Mouse (Mus musculus): ENCODE data around the gene Fbxl20. TPM values are rescaled to one million over a fixed set of nuclear protein-coding genes. Genes with fewer than 3 reads are reported as not detected.
A peak's percentile ranks its signal among the peaks of the same experiment; 100 is the strongest.
"Not testable (repeated sequence)": the region's sequence is repeated elsewhere in the genome, so short reads cannot be mapped to it uniquely, and the experiment has no call there.

Gene Fbxl20
- 12.2 and 18.7 TPM in 2 replicates for polyA plus RNA-seq (2015; fragmentation: Nextera tagmentation; extraction: Ambion mirVana)

DNA sequence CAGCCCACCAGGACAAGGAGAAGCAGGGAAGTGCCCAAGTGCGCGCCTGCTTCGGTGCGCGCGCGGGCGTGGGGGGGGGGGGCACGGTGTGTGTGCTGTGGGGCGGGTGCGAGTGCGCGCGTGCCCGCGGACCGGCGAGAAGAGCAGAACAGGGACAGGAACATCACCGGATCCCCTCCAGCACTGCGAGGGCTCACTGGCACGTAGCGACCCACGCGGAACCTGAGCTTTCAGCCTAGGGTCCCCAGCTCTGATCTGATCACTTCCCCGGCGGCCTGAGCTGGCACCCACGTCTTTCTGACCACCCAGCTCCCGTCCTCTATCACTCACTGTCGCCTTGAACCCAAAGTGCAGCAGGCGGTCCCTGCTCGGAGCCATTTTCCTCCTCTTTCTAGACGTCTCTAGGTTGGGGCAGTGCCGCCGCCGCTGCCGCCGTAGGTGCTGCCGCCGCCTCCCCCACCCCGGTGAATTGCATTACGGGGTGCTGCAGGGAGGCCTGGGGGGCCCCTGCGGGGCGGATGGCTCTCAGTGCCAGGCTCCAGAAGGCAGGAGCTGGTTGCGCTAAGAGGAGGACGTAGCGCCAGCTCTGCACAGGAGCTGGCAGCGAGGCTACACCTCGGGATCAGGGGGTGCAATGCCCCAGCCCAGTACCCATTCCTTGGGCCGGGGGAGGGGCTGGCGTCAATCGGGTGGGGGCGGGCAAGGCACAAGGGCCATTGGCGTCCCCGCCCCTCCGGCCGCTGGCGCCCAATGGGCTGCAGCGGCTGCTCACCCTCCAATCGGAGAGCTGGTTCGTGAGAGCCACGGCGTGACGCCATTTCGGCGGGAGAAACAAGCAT, at the start of gene Fbxl20:
TSS of gene Fbxl20 (minus strand) at position 618 of the 839 bp plus-strand sequence.
- peak; percentile 92 for DNase-seq (ENCODE audit: low spot score)

DNA sequence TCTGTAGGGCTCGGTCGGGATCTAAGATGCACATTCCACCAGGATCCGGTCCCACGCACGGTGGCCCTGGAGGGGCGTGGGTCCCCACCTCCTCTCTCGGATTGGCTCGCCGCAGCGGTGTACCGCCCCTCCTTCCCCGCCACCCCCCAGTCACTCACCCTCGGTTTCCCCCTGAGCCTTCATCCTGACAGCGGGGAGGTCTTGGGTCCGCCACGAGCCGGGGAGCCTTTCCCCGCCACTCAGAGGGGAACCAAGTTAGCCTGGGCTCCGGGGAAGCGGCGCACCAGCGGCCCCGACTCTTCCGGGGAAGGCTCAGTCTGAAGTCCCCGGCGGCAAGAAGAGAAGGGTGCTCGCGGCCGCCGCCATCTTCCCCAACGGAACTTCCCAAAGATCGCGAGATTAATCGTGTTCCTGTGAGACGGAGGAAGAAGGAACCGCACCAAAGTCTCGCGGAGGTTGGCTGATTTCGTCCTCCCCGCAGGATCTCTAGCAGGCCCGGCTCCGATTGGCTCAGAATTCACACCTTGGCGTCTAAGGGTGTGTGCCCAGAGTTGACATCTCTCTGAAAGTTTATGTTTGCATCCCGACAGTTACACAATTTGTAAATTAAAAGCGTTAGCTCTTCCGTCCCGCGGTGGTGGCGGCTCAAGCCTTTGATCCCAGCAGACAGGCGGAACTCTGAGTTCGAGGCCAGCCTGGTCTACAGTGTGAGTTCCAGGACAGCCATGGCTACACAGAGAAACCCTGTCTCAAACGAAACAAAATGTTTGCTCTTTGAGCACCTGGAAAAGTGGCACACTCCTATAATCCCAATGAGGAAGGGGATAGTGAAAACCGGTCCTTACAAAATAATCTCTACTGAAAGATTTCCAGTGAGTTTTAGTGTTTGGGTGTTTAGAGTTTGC, 43.0 kb upstream of the Fbxl20 start, which contains the start of gene Med1:
TSS of gene Med1 (minus strand) at position 393 of the 905 bp plus-strand sequence.
- DNase-seq (ENCODE audit: low spot score): peak; percentile 98

DNA sequence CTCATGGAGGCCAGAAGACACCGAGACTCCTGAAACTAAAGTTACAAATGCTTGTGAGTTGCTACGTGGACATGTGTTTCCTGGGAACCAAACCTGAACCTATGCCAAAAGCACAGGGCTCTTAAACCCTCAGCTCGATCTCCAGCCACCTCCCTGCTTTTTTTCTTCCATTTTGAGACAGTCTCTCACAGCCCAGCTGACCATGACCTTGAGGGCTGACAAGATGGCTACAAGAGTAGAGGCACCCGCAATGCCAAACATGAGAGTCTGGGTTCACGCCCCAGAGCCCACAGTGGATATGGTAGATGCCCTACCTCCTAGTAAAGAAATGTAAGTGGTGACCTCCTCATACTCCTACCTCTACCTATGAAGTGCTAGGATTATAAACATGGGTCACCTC, 40.6 kb upstream of the Fbxl20 start:
- no peak for DNase-seq (ENCODE audit: low spot score)

DNA sequence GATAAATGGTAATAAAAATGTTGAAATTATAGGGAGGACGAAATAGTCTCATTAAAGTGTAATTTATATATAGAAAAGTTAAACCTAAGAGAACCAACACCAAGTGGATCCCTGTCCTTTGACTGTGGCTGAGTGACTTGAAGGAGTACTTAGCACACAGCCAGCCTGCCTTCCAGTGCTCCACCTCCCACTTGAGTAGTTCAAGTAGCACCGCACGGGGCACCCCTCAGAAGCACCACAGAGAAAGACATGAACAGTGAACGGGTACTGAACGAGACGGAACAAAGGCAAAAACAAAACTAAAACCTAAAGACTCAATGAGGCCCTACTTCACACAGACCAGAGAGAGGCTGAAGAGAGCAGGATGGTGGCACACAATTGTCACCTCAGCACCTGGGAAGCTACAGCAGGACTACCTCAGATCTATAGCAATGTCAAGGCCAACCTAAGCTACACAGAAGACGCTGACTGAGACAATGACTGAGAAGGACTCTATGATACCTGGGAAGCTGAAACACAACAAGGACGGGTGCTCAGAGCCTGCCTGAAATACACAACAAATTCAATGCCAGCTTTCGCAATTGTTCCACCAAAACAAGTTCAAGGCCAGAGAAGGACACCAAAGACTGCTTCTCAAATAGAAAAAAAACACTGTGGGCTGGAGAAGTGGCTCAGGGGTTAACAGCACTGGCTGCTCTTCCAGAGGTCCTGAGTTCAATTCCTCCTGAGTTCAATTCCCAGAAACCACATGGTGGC, 37.6 kb upstream of the Fbxl20 start:
- no peak for DNase-seq (ENCODE audit: low spot score)

DNA sequence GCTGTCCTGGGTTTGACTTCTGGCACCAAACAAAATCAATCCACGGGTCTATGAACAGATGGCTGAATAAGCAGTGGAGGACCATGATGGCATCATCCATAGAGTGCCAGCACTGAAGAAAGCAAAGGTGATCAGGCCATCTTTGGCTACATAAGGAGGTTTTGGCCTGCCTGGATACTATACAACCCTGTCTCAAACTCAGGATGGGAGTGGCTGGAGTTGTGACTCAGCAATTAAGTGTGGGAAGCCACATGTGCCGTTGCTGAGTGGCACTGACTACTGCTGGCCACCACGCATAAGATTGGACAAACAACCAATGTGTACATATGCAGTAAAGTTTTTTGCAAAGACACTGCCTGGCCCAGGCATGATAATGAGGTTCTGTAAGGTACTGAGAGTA, 31.9 kb upstream of the Fbxl20 start:
- DNase-seq (ENCODE audit: low spot score): not testable (repeated sequence)

DNA sequence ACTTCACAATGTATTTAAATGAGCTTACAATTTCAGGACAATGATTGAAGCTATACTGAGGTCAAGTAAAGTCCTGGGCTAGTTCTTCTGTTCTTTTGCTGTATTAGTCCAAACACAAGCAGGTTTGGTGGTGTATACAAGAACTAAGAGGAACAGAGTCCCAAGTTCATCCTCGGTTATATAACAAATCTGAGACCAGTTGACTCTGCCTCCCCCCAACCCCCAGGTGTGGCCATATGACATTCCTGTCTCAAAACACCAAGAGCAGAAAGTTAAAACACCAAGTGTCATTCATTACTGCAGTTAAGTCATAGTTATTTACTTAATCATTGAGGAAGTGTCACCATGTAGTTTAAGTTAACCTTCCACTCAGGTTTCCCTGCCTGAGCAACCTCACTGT, 18.2 kb upstream of the Fbxl20 start:
- DNase-seq (ENCODE audit: low spot score): no peak

DNA sequence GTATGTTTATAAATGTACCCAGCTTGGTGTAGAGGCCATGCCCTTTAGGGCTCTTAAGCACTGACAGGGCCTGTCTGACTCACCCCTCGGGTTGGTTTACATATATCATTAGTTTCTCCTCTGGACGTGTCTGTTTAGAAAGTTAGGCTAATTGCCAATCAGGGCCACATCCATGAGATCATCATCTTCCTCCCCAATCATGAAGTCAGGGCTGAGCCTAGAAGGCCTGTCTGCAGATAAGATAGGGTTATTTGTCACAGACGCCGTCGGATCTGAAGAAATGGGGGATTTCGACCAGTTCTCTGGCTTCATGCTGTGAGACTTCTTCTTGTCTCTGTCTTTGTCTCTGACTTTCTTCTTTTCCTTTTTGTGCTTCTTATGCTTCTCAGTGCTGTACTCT, 4.9 kb upstream of the Fbxl20 start:
- no peak for DNase-seq (ENCODE audit: low spot score)

DNA sequence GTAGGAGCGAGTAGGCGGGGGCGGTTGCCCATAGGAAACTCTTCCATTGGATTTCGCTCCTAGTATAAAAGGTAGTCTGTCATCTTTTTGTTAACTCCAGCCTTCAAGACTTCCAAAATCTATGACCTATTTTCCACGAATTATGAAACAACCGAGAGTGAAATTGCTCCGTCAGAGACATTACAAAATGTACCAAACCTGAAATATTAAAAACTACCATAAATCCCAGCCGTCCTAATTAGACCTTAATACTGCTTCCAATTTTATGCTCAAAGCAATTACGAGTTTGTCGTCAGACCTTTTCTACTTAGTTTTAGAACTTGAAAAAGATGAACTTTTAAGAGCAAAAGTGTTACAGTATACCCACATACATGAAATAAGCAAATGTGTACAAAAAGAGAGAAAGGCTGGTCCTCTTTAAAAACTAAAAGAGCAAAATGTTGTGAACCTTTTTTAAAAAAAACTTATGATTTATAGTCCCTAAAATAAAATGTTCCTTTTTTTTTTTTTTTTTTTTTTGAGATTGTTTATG, 488 bp upstream of the Fbxl20 start:
- no peak for DNase-seq (ENCODE audit: low spot score)

DNA sequence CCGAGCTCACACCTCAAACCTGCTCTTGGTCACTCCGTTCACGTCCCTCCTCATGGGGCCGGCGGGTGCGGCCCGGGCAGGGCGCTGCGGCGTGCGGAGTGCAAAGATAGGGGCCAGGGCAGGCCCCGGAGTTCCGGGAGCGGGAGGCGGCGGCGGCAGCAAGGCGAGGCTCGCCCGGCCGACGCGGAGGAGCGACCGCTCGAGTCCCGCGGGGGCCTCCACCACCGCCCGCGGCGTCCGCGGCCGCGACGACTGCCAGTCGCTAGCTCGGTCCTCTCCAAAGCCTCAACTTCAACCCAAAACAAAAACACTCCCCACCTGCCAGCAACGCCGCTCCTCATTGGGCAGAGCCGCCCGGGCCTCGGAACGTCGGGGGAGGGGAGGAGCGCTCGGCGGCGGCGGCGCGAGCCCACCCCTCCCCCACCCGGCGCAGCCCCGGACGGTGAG, 876 bp downstream of the Fbxl20 start:
- DNase-seq (ENCODE audit: low spot score): peak; percentile 93

DNA sequence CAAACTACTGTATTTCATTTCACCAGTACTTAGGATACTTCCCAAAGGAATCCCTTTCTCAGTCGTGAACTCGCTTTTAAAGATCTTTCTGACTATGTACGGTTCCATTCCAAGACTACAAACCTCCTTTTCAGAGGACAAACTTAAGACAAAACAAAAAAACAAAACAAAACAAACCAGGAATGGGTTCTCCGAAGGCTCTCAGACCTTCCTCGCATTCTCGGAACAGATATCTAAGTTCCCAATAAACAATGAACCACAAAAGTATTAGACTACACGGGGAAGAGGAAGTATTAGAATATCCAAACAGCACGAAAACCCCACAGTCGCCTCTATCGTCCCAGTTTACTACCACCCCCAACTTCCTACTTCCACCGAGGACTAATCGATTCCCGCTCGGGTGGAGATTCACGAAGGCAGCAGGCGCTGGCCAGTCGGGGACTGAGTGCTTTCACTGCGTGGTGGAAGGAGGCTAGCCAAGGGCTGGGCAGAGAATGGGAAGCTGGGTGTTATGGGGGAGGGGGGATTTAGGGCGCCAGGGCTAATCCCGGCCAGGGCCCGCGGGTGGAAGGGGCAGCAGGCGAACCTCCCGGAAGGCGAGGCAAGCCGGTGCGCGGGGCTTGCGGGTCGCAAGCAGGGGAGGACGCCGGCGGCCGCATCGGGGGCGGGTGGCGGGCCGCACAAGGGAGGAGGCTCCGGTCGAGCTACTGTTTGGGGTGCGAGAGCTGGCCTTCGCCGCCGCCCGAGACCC, 1.5 kb downstream of the Fbxl20 start:
- DNase-seq (ENCODE audit: low spot score): peak; percentile 40

DNA sequence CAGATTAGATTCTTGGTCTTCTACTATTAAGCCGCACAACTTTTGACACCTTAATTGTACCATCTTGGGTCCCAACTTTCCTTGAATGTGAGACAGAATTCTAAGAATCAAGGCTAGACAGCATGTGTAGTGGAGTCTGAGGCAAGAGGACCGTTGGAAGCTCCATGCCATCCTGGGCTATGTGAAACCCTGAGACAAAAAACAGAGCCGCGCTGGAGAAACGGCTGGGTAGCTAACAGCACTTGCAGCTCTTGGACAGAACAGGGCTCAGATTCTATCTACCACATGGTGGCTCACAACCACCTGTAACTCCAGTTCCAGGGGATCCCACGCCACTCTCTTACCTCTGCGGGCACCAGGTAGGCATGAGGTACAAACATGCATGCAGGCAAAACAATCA, 4.3 kb downstream of the Fbxl20 start:
- DNase-seq (ENCODE audit: low spot score): no peak

DNA sequence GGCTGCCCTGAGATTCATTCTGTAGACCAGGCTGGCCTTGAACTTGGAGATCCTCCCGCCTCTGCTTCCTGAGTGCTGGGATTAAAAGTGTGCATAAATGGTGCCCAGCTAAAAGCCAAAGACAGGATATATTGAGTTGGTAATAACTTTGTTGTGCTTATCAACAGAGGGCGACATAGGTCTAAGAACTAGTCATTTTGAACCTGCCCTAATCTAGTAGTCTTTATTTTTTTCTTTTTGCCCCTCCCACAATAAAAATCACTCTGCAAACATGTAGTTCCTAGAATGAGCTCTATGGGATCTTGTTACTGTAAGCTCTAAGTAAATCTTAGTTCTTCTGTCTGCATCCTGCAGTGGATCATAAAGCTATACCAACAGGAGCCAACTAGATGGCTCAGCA, 7.7 kb downstream of the Fbxl20 start:
- DNase-seq (ENCODE audit: low spot score): peak; percentile 10

DNA sequence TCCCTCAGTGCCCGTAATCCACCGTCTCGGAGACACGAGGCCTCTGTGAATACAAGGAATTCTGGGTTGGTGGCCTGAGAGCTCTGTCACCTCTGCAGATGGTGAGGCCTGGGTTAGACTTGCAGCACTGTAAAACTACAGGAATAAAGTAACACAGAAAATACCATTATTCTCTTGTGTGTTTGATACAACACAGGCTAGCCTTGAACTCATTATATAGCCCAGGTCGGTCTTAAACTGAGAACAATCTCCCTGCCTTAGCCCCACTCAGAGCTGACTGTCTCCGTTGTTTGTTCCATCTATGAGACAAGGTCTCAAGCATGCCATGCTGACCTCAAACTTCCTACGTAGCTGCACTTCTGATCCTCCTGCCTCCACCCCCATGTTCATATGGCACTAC, 11.3 kb downstream of the Fbxl20 start:
- no peak for DNase-seq (ENCODE audit: low spot score)

DNA sequence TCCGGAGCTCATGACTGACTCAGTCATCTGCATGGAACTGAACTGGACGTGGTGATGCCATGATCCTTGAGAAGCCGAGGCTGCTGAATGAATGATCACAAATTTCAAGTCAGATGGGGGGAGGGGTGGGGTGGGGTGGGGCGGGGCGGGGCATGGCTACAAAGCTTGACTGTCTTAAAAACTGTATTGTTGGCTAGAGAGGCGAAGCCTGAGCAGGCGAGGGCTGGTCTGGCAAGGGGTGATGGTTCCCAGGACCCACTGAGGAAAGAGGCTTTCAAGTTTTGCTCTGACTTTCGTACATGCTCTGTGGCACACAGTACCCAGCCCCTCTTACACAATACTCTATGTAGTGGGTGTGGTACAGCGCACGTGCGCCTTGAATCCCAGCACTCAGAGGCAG, 12.4 kb downstream of the Fbxl20 start:
- no peak for DNase-seq (ENCODE audit: low spot score)

DNA sequence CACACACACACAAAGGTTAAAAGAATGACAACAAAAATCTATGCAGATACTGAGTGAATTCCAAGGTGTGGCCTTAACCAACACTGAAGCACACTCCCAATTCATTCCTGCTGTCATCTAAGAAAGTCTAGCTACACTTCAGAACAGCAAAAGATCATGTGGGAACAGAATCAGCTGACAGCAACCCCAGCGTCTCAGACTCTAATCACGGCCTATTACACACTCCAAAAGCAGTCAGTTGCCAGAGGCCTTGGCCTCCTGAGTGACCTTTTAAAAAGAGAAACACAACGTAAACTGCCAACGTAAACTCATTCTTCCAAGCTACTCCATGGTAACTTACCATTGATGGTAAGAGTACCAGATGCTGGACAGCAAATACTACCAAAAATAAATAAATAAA, 15.3 kb downstream of the Fbxl20 start:
- DNase-seq (ENCODE audit: low spot score): no peak

DNA sequence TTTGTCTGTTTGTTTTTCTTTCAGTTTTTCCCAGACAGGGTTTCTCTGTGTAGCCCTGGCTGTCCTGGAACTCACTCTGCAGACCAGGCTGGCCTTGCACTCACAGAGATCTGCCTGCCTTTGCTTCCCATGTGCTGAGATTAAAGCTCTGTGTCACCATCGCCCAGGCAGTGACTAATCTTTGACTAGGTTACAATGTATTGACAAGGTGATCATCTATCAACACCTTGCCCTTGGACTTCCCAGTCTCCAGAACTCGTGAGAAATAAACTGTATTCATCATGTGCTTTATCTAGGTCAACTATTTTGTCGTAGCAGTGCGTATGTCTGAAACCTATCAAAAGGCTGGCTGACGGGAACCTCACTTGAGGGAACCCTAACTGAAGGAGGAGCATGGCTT, 26.8 kb downstream of the Fbxl20 start:
- no peak for DNase-seq (ENCODE audit: low spot score)

DNA sequence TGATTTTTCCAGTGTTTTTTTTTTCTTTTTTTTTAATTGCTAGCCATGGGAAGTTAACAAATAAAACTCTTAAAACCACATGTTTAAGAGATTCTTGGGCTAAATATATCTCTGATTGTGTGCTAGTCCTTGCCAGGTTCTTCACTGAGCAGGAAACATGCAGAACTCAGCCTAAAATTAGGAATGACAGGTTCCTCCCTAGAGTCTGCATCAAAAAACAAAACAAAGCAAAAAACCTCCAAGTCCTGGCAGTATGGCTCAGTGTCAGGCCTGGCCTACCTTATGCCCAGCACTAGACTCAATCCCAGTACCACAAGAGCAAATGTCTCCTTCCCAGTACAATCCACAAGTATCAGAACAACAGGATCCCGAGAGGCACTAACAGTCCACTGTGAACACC, 35.8 kb downstream of the Fbxl20 start:
- no peak for DNase-seq (ENCODE audit: low spot score)

DNA sequence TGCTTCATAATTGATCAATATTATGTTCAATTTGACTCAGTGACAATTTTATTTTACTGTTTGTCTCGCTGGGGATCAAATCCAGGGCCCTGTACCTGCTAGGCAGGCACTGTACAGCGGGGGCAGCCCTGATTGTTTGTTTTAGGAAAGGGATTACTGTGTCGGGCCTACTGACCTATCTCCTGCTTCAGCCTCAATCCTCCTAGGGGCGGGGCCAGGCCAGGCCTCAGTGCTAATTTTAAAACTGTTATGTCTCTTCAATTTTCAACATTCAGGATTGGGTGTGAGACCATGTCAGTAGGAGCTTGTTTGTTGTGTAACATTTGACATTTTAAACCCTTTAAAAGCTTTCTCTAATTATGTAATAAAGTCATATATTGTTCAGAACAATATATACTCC, 36.7 kb downstream of the Fbxl20 start:
- DNase-seq (ENCODE audit: low spot score): no peak

DNA sequence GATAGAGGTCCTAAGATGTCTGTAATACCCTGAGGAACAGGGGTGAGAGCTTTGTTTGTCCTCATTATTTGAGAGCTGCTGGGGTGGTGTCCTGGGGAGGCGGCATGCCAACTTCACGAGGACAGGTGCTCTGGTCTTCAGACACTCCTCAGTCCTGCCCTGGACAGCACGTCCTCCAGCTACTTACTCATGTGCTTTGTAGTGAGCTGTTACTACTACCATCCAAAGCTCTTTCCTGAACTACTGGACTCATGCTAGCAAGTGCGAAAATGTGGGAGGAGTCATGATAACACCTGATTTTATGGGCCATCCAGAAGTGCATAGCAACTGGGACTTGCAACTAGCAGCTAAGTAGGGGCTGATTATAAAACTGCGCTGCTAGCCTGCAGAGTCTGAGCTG, 40.5 kb downstream of the Fbxl20 start:
- DNase-seq (ENCODE audit: low spot score): no peak

DNA sequence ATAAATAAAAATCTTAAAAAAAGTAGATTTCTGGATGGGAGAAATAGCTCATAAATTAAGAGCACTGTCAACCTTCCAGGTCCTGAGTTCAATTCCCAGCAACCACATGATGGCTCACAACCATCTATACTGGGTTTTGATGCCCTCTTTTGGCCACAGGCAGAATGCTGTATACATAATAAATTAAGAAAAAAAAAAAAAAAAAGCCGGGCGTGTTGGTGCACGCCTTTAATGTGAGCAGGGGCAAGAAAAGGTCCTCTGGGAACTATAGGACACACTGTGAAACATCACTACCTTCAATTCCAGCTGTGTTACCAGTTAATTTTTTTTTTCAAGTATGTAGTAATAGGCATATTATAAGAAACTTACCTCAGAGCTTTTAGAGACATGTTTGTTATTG, 48.9 kb downstream of the Fbxl20 start:
- no peak for DNase-seq (ENCODE audit: low spot score)
